Mouse (Mus musculus): ENCODE data around the gene Mr1. TPM values are rescaled to one million over a fixed set of nuclear protein-coding genes. Genes with fewer than 3 reads are reported as not detected.
A peak's percentile ranks its signal among the peaks of the same experiment; 100 is the strongest.

Gene Mr1
- total RNA-seq, 2 experiments from 2014 or later = 3.6 to 4.8 TPM

DNA sequence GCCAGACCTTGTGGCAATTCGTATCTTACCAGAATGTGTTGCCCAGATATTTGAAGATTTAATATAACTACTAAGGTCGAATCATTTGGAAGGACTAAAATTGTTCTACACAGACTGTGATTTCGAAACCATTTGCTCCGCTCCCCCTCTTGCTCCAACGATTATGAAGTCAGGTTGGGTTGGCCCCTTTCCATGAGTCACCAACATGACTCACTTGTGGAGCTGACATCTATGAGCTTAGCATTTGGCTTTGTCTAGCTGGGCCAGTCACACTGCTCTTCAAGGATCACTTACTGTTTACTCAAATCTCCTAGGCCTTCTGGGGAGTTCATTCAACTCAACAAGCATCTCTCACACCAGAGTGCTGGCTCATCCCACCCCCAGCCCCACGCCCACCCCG is 7.8 kb downstream of the Mr1 start:
- peak; percentile 90 for ATAC-seq (replicated peaks; ENCODE audit: poor library complexity, severe bottlenecking)

- no peak for ATAC-seq (replicated peaks; ENCODE audit: poor library complexity, severe bottlenecking)
Observed at GRCm38 (mm10) chr1:155134866-155135265, 11.7 kb downstream of the Mr1 start.

DNA sequence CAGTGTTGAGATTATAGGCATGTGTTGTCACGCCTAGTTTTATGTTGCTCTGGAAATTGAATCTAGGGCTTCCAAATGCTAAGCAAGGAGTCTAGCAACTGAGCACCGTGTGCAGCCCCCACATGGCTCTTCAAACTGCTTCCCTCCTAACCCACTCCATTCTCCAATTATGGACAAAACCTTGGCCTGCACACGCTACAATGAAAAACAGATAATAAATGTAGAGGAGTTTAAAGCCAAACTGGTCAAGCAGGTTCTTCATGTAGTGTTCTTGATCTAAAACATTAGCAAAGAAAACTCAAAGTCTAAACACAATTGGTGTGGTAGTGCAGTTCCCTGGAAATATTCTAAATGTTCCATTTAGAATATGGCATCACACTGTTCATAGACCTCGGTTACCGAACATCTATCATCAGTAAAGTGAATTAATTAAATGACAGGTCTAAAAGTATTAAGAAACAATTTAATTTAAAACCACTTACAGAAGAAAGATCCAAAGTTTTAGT is 19.1 kb downstream of the Mr1 start:
- no peak for ATAC-seq (replicated peaks; ENCODE audit: poor library complexity, severe bottlenecking)

DNA sequence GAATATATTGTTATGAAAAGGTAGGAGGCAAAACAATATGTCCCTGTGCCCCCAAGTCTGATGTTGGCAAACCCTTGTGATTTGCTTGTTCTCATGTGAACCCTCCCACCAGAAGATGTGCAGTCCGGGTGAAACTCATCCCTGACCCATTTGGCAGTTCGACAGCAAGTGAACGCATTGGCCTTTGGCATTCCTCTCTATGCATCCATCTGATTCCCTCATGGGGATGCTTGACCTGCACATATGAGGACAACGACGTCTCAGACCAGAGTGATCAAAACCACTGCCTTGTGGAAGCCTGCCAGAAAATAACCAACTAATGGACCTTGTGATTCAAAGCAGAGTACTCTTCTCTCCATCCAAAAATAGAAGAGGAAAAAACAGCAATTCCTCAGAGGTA is 19.9 kb downstream of the Mr1 start:
- ATAC-seq (replicated peaks; ENCODE audit: poor library complexity, severe bottlenecking) = no peak

DNA sequence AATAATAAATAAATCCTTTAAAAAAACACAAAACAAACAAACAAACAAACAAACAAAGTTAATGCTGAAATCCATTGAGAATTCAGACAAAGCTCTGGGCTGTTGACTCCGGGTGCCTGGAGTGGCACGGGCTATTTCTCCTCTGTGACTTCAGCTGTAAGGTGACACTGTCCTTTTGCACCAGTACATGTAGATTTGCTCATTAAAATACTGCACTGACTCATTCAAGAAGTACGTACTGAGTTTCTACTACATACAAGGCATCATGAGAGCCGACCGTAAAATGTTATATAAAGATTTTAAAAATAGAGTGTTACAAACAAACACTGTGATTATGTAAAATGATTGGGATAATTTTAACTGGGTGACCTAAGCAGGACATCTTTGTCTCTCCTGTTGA is 22.2 kb downstream of the Mr1 start:
- no peak for ATAC-seq (replicated peaks; ENCODE audit: poor library complexity, severe bottlenecking)

DNA sequence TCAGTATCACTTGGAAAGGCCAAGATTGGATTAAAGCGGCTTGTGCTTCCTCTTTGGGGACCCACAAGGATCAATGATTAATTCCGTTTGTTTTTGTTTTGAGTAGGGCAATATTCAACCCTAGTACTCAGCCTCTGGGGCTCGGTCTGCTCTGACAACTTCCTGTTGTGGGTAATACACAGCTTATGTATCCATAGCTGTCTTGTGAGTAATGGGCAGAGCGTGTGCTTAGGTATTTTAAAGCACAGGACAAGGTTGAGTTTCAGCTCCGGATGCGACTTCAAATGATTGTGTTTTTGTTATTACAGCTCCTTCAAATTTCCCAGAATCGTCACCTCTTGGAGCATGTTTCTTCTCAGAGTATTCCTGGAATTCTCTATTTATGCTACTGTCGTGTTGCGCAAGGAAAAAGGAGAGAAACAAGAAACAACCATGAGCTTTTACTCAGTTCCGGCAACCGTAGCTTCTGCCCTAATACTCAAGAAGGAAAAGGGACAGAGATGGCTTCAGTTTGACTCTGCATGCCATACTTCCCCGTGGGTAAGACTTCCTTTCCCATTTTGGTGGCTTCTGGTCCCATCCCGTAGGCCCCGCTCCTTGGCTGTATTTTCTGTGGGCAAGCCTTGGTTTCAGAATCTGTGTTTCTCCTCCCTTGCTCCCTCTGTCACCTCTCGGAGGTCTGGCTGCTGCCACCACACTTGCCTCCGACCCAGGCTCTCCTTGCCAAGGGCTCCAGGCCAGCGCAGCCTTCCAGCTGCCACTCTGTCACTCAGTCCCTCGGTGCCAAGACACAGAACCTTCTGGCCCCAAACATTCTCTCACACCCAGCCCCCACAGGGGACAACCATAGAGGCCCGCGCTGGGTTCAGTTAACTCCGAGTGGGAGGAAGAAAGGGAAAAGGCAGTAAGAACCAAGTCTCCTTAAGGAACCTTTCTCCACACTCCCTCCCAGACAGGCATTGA is 24.4 kb downstream of the Mr1 start:
- no peak for ATAC-seq (replicated peaks; ENCODE audit: poor library complexity, severe bottlenecking)

DNA sequence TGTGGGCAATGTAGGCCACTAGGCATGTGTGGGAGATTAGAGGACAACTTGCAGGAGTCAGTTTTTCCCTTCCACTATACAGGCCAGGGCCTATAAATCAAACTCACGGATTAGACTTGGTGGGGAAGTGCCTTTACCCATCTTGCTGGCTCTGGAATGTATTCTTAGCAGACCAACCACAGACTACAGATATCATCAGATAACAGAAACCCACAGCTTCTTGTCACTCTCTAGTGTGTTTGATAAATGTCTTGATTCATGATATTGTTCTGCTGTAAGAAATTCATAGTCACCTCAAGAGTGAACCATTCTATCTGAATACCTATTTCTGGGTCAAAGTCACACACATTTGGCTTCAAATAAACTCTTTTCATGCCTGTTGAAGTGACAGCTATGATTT is 26.9 kb downstream of the Mr1 start:
- ATAC-seq (replicated peaks; ENCODE audit: poor library complexity, severe bottlenecking) = no peak

DNA sequence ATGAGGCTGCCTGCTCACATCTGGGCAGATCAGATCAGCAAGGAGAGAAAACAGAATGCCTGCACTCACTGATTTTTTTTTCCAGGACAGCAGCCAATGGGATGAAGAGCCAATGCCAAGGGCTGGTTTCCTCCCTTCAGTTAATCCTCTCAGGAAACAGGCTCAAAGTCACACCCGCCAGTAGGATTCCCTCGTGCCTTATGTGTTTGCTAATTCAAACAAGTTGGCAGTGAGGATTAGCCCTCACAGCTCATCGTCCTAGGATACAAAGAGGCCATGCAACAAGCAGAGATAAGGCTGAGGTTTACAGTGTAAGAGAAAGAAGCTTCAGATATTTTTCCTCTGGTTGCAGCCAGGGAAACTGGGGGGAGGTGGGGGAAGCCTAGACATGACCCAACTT is 32.7 kb downstream of the Mr1 start:
- ATAC-seq (replicated peaks; ENCODE audit: poor library complexity, severe bottlenecking) = no peak

DNA sequence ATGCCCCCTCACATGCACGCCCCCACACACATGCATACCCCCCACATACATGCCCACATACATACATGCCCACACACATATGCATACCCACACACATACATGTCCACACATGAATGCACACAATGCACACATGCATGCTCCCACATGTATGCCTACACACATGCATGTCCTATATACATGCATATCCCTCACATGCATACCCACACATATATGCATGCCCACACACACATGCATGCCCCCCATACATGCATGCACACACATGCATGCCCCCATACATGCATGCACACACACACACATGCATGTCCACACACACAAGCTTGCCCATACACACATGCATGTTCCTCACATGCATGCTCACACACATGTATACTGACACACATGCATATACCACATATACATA is 33.7 kb downstream of the Mr1 start:
- ATAC-seq (replicated peaks; ENCODE audit: poor library complexity, severe bottlenecking) = no peak

GRCm38 (mm10) chr1:155112118-155112517 is 34.5 kb downstream of the Mr1 start:
- no peak for ATAC-seq (replicated peaks; ENCODE audit: poor library complexity, severe bottlenecking)

GRCm38 (mm10) chr1:155111491-155111890 is 35.1 kb downstream of the Mr1 start:
- no peak for ATAC-seq (replicated peaks; ENCODE audit: poor library complexity, severe bottlenecking)

- no peak for ATAC-seq (replicated peaks; ENCODE audit: poor library complexity, severe bottlenecking)
Observed at GRCm38 (mm10) chr1:155109387-155110350, 36.9 kb downstream of the Mr1 start.

GRCm38 (mm10) chr1:155108412-155108811 is 38.2 kb downstream of the Mr1 start:
- no peak for ATAC-seq (replicated peaks; ENCODE audit: poor library complexity, severe bottlenecking)

DNA sequence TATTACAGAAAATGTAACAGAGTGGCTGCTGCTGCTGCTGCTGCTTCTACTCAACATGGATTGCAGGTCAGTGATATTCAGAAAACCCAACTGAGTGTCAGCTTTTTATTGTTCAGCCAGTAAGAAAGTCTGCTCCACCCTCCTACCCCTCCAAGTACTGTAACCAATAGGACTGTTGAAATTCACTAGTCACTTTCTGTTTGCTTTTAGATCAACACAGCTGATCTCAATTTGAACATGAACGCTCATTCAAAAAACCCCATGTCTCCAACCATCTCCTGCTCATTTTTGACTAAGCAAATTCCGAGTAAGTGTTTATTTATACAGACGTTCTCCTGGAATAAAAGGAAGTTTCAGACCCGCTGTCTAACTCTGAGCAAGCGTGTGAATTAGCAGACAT is 38.8 kb downstream of the Mr1 start:
- no peak for ATAC-seq (replicated peaks; ENCODE audit: poor library complexity, severe bottlenecking)

DNA sequence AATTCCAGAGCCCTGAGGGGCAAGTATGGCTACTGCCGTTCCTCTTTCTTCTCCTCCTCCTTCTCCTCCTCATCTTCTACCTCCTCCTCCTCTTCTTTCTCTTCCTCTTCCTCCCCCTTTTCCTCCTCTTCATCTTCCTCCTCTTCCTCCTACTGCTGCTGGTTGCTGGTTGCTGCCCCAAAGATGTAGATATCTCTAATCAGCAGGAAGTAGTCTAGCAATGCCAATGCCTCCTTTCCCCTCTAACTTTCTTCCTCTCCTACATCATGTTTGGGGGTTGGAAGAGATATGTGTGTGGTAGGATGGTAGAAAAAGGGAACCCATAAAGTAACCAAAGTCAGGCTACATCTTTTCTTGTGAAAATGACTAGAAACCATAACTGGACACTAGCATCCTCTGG is 40.3 kb downstream of the Mr1 start:
- peak; percentile 44; the same call in 1 of the 2 replicates for ATAC-seq (replicated peaks; ENCODE audit: poor library complexity, severe bottlenecking)

GRCm38 (mm10) chr1:155103991-155104390 is 42.6 kb downstream of the Mr1 start:
- no peak for ATAC-seq (replicated peaks; ENCODE audit: poor library complexity, severe bottlenecking)

GRCm38 (mm10) chr1:155102631-155103030 is 44.0 kb downstream of the Mr1 start:
- no peak for ATAC-seq (replicated peaks; ENCODE audit: poor library complexity, severe bottlenecking)

- ATAC-seq (replicated peaks; ENCODE audit: poor library complexity, severe bottlenecking) = peak; percentile 84
Observed at GRCm38 (mm10) chr1:155099280-155099848, 47.2 kb downstream of the Mr1 start, which contains the start of gene Ier5. Gene Ier5 (minus strand): TSS chr1:155099636.

- 0 out of 2 replicates have a peak, but pooled peaks have one; percentile 11 for ATAC-seq (replicated peaks; ENCODE audit: poor library complexity, severe bottlenecking)
Observed at GRCm38 (mm10) chr1:155098486-155099279, 47.9 kb downstream of the Mr1 start.

All from granulocyte monocyte progenitor cell, adult 5-6 weeks (primary cell).